Mouse (Mus musculus): ENCODE results near the gene Rfk.

DNA sequence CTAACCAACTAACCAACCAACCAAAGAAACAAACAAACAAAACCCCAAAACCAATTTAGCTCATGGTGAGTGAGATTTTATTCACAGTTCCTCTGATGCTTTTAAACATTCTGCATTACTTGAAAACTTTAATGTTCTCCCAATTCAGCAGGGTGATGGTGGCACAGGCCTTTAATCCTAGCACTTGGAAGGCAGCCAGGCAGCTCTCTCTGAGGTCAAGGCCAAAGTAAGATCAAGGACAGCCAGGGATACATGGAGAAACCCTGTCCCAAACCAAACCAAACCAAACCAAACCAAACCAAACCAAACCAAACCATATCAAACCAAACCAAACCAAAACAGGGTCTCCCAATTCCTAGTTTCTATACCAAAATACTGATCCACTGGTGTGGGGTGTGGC is 15.0 kb upstream of the Rfk start:
- TF ChIP-seq ZNF384 (IDR thresholded peaks at IDR 0.05; ENCODE audit: low read depth, low read length) (no peak), CTCF (conservative IDR thresholded peaks at IDR 0.05 in 1 of 2, IDR thresholded peaks at IDR 0.05 in 1 of 2; ENCODE audit: low read depth in 2 of 2, low read length in 2 of 2) (no peak), POLR2A (IDR thresholded peaks at IDR 0.05; ENCODE audit: low read depth, low read length) (no peak), TCF12 (IDR thresholded peaks at IDR 0.05; ENCODE audit: low read depth, low read length) (no peak), MAFK (IDR thresholded peaks at IDR 0.05; ENCODE audit: insufficient replicate concordance, low read length) (no peak), MAZ (IDR thresholded peaks at IDR 0.05; ENCODE audit: low read depth, low read length) (no peak), EP300 (IDR thresholded peaks at IDR 0.05; ENCODE audit: low read length) (no peak), BHLHE40 (IDR thresholded peaks at IDR 0.05; ENCODE audit: low read depth, low read length) (no peak), IRF4 (IDR thresholded peaks at IDR 0.05; ENCODE audit: low read depth, low read length) (no peak), MAX (IDR thresholded peaks at IDR 0.05; ENCODE audit: low read length) (no peak)

Measured in CH12.LX (cell line).